Comparison of ENCODE assay signal across 7 mouse cellular contexts in genomic region chr7:79498965-79499595, GRCm38 (mm10). TPM values are rescaled to one million over a fixed set of nuclear protein-coding genes. Genes with fewer than 3 reads are reported as not detected.
DNase-seq lines count a peak whose midpoint lies in the region; ATAC-seq lines count a peak whose summit lies in the region.

No protein-coding gene starts in this region.

- WGBS in embryonic facial prominence, embryonic 10.5 days, result 1% methylated on average over 35 of the region's 35 CpGs
- WGBS in midbrain, embryonic 11.5 days, result 1% methylated on average over 35 of the region's 35 CpGs

- H3K9ac ChIP-seq in midbrain, embryonic 11.5 days (ENCODE audit: low read length), result peak overlapping the region; percentile 91

- peak; percentile 39 for DNase-seq in right cerebral cortex, adult 18-20 months
- no peak for DNase-seq in right cerebral cortex, postnatal 36 days (ENCODE audit: low spot score in 2 of 2)
- peak; percentile 40 to 45 for DNase-seq in adrenal gland, postnatal 4 days (ENCODE audit: low spot score in 2 of 2)
- DNase-seq in embryonic facial prominence, embryonic 10.5 days (ENCODE audit: low spot score), result peak; percentile 82
- peak; percentile 16 for DNase-seq in kidney, adult 9 months
- DNase-seq in midbrain, embryonic 11.5 days (ENCODE audit: low spot score, missing footprints), result peak; percentile 98
- DNase-seq in testis, postnatal 10 days (ENCODE audit: low spot score), result peak; percentile 79

- H3K9me3 ChIP-seq in embryonic facial prominence, embryonic 10.5 days, result no peaks in the 10 kb centered on the region
- H3K9me3 ChIP-seq in midbrain, embryonic 11.5 days (ENCODE audit: control insufficient read depth, low read length), result no peaks in the 10 kb centered on the region

- H3K4me1 ChIP-seq in embryonic facial prominence, embryonic 10.5 days, result peaks cover 37% of the 10 kb centered on the region
- H3K4me1 ChIP-seq in midbrain, embryonic 11.5 days (ENCODE audit: control insufficient read depth, insufficient read depth, low read length), result peaks cover 45% of the 10 kb centered on the region

- 0 out of 2 replicates have a peak overlapping the region, but pooled peaks have one; percentile 52 for H3K27ac ChIP-seq in embryonic facial prominence, embryonic 10.5 days (replicated peaks)
- peak overlapping the region; percentile 87 for H3K27ac ChIP-seq in midbrain, embryonic 11.5 days (ENCODE audit: low read depth, low read length)

- no peaks in the 10 kb centered on the region for H3K36me3 ChIP-seq in embryonic facial prominence, embryonic 10.5 days (replicated peaks)
- no peaks in the 10 kb centered on the region for H3K36me3 ChIP-seq in midbrain, embryonic 11.5 days (ENCODE audit: control insufficient read depth, insufficient read depth, low read length)

- peak; percentile 23 for ATAC-seq in midbrain, embryonic 11.5 days (ENCODE audit: low FRiP score)

- H3K4me2 ChIP-seq in midbrain, embryonic 11.5 days, result peak overlapping the region; percentile 58

- H3K27me3 ChIP-seq in embryonic facial prominence, embryonic 10.5 days (replicated peaks; ENCODE audit: low read depth, poor library complexity, severe bottlenecking), result peaks cover 100% of the 10 kb centered on the region
- peaks cover 78% of the 10 kb centered on the region for H3K27me3 ChIP-seq in midbrain, embryonic 11.5 days (ENCODE audit: control insufficient read depth, insufficient read depth, low read length)

- peak overlapping the region; percentile 57 for H3K4me3 ChIP-seq in embryonic facial prominence, embryonic 10.5 days
- peak overlapping the region; percentile 76 for H3K4me3 ChIP-seq in midbrain, embryonic 11.5 days (ENCODE audit: low read depth, low read length)

RNA-seq across cellular contexts. Expression of gene Polg, which starts 32.9 kb away (rescaled TPM):
- total RNA-seq in adrenal gland, postnatal 4 days (2021), result 10 to 100 TPM; 87.2 to 93.7 TPM
- 33.4 and 37.8 TPM in 2 replicates for polyA plus RNA-seq in embryonic facial prominence, embryonic 10.5 days (2016; fragmentation: Nextera tagmentation; extraction: Ambion mirVana)
- polyA plus RNA-seq in midbrain, embryonic 11.5 days (2014; fragmentation: Nextera tagmentation; extraction: Ambion mirVana), result 24.0 and 26.7 TPM in 2 replicates

Comparison
In these comparisons a context has a peak if more than half of its experiments do, and no peak if none do; other contexts are left out.
1. DNase-seq: peak in right cerebral cortex, adult 18-20 months (single experiment), adrenal gland, postnatal 4 days (2 of 2), embryonic facial prominence, embryonic 10.5 days (single experiment), kidney, adult 9 months (single experiment), midbrain, embryonic 11.5 days (single experiment) and testis, postnatal 10 days (single experiment); none in right cerebral cortex, postnatal 36 days (0 of 2).